14 mouse cellular contexts compared by ENCODE assay signal in genomic region chr8:78719279-78720040, GRCm38 (mm10).
DNase-seq lines count a peak whose midpoint lies in the region; ATAC-seq and TF ChIP-seq lines count a peak whose summit lies in the region.
"Had no signal": no experiment of that assay in that cellular context is flagged by ENCODE, and none has a peak within 500 bp of the region (broad histone marks: within the 10 kb centered on the region; RNA-seq: fewer than 3 reads in every experiment).

No protein-coding gene starts in this region.

- no peak for DNase-seq in heart, adult 9 months (ENCODE audit: low spot score in 2 of 2)
- DNase-seq in liver, embryonic 14.5 days (ENCODE audit: low read depth in 3 of 3, low spot score in 3 of 3), result no peak
- no peak for DNase-seq in liver, embryonic 11.5 days (ENCODE audit: low spot score)
- no peak for DNase-seq in cerebellum, adult 8-10 months
- DNase-seq in frontal cortex, postnatal 25 days (ENCODE audit: low spot score in 2 of 2), result no peak
- DNase-seq: cerebellum, adult 11 months; kidney, adult 18-20 months; retina, postnatal 1 day had no signal

- TF ChIP-seq EP300 in liver, embryonic 14.5 days (IDR thresholded peaks at IDR 0.05; ENCODE audit: low read depth), result no peak

- H3K9me3 ChIP-seq in heart, embryonic 12.5 days (replicated peaks), result peaks cover 6% of the 10 kb centered on the region
- H3K9me3 ChIP-seq in liver, embryonic 14.5 days (ENCODE audit: control insufficient read depth, low read length), result no peaks in the 10 kb centered on the region
- H3K9me3 ChIP-seq in liver, embryonic 11.5 days (ENCODE audit: control insufficient read depth, low read length), result 0 out of 2 replicates have a peak, but pooled peaks cover 5% of the 10 kb centered on the region
- H3K9me3 ChIP-seq in E14TG2a.4 (ENCODE audit: low read length), result 0 out of 2 replicates have a peak, but pooled peaks cover 4% of the 10 kb centered on the region
- H3K9me3 ChIP-seq: embryonic facial prominence, embryonic 12.5 days; forebrain, embryonic 15.5 days had no signal

- H3K4me3 ChIP-seq in heart, embryonic 12.5 days, result no peak overlapping the region
- no peak overlapping the region for H3K4me3 ChIP-seq in liver, embryonic 14.5 days (ENCODE audit: insufficient read depth in 1 of 2, low read depth in 2 of 2, low read length in 2 of 2)
- no peak overlapping the region for H3K4me3 ChIP-seq in liver, embryonic 11.5 days (ENCODE audit: low read depth, low read length)
- no peak overlapping the region; the same call in 1 of the 2 replicates for H3K4me3 ChIP-seq in E14TG2a.4 (replicated peaks; ENCODE audit: low read length)
- H3K4me3 ChIP-seq in embryonic fibroblast, embryonic 13.5 days (ENCODE audit: insufficient read depth, low read length), result no peak overlapping the region
- H3K4me3 ChIP-seq: embryonic facial prominence, embryonic 12.5 days; forebrain, embryonic 15.5 days; myocyte had no signal

- TF ChIP-seq POLR2A in embryonic fibroblast, embryonic 13.5 days (IDR thresholded peaks at IDR 0.05; ENCODE audit: low read depth, low read length), result no peak

- peak overlapping the region; percentile 48; the same call in 1 of the 2 replicates for H3K27ac ChIP-seq in heart, embryonic 12.5 days (ENCODE audit: poor library complexity, severe bottlenecking)
- H3K27ac ChIP-seq in liver, embryonic 14.5 days, result no peak overlapping the region
- no peak overlapping the region for H3K27ac ChIP-seq in liver, embryonic 11.5 days (ENCODE audit: low read depth, low read length)
- no peak overlapping the region for H3K27ac ChIP-seq in embryonic fibroblast, embryonic 13.5 days (ENCODE audit: insufficient read depth, low read length)
- H3K27ac ChIP-seq: embryonic facial prominence, embryonic 12.5 days; forebrain, embryonic 15.5 days had no signal

- no peaks in the 10 kb centered on the region for H3K27me3 ChIP-seq in heart, embryonic 12.5 days (replicated peaks)
- no peaks in the 10 kb centered on the region for H3K27me3 ChIP-seq in liver, embryonic 14.5 days (ENCODE audit: control insufficient read depth, insufficient read depth, low read length)
- H3K27me3 ChIP-seq in liver, embryonic 11.5 days (replicated peaks; ENCODE audit: control insufficient read depth, insufficient read depth, low read length), result no peaks in the 10 kb centered on the region
- H3K27me3 ChIP-seq in E14TG2a.4 (ENCODE audit: insufficient read depth, low read length), result no peaks in the 10 kb centered on the region
- H3K27me3 ChIP-seq: embryonic facial prominence, embryonic 12.5 days; forebrain, embryonic 15.5 days had no signal

- peaks cover 36% of the 10 kb centered on the region for H3K4me1 ChIP-seq in heart, embryonic 12.5 days (replicated peaks)
- H3K4me1 ChIP-seq in liver, embryonic 14.5 days (replicated peaks; ENCODE audit: control insufficient read depth in 2 of 2, insufficient read depth in 2 of 2, low read length in 1 of 2), result peaks cover 0 to 2% of the 10 kb centered on the region in 2 experiments; a peak in 1 of 4 replicates
- no peaks in the 10 kb centered on the region; the same call in 1 of the 2 replicates for H3K4me1 ChIP-seq in liver, embryonic 11.5 days (replicated peaks; ENCODE audit: control insufficient read depth, insufficient read depth, low read length)
- H3K4me1 ChIP-seq in E14TG2a.4 (replicated peaks; ENCODE audit: low read depth, low read length), result peaks cover 47% of the 10 kb centered on the region
- H3K4me1 ChIP-seq in embryonic fibroblast, embryonic 13.5 days (ENCODE audit: control insufficient read depth, insufficient read depth, low read length), result no peaks in the 10 kb centered on the region
- H3K4me1 ChIP-seq: embryonic facial prominence, embryonic 12.5 days had no signal

- no peak for ATAC-seq in heart, embryonic 12.5 days (ENCODE audit: insufficient number of reproducible peaks, low FRiP score)
- ATAC-seq in liver, embryonic 14.5 days (ENCODE audit: insufficient read depth), result no peak
- no peak for ATAC-seq in liver, embryonic 11.5 days (replicated peaks; ENCODE audit: low FRiP score)
- ATAC-seq: forebrain, embryonic 15.5 days had no signal

- 75% methylated on average over 10 of the region's 10 CpGs for WGBS in heart, embryonic 12.5 days
- 75% methylated on average over 10 of the region's 10 CpGs for WGBS in liver, embryonic 14.5 days (ENCODE audit: insufficient replicate concordance)
- 90% methylated on average over 10 of the region's 10 CpGs for WGBS in liver, embryonic 11.5 days

- no peak overlapping the region for H3K4me2 ChIP-seq in heart, embryonic 12.5 days
- no peak overlapping the region for H3K4me2 ChIP-seq in liver, embryonic 14.5 days (ENCODE audit: low read depth)
- H3K4me2 ChIP-seq in liver, embryonic 11.5 days, result no peak overlapping the region
- H3K4me2 ChIP-seq: embryonic facial prominence, embryonic 12.5 days; forebrain, embryonic 15.5 days had no signal

- peak; percentile 60 for TF ChIP-seq CTCF in liver, embryonic 14.5 days (IDR thresholded peaks at IDR 0.05; ENCODE audit: low read depth)
- TF ChIP-seq CTCF in E14TG2a.4 (conservative IDR thresholded peaks at IDR 0.05; ENCODE audit: low read length), result peak; percentile 59
- peak; percentile 14; the same call in 1 of the 2 replicates for TF ChIP-seq CTCF in embryonic fibroblast, embryonic 13.5 days (IDR thresholded peaks at IDR 0.05; ENCODE audit: borderline replicate concordance, insufficient read depth, low read length)

- H3K9ac ChIP-seq in heart, embryonic 12.5 days, result no peak overlapping the region
- no peak overlapping the region for H3K9ac ChIP-seq in liver, embryonic 14.5 days (replicated peaks)
- H3K9ac ChIP-seq in liver, embryonic 11.5 days (ENCODE audit: low read depth, low read length), result no peak overlapping the region
- H3K9ac ChIP-seq: embryonic facial prominence, embryonic 12.5 days; forebrain, embryonic 15.5 days had no signal

- 0 out of 2 replicates have a peak, but pooled peaks cover 8% of the 10 kb centered on the region for H3K36me3 ChIP-seq in heart, embryonic 12.5 days
- H3K36me3 ChIP-seq in liver, embryonic 14.5 days (replicated peaks; ENCODE audit: control insufficient read depth, insufficient read depth, low read depth), result no peaks in the 10 kb centered on the region
- no peaks in the 10 kb centered on the region for H3K36me3 ChIP-seq in liver, embryonic 11.5 days (ENCODE audit: control insufficient read depth, insufficient read depth, low read length)
- peaks cover 25% of the 10 kb centered on the region for H3K36me3 ChIP-seq in E14TG2a.4 (ENCODE audit: insufficient read depth, low read length)
- H3K36me3 ChIP-seq: forebrain, embryonic 15.5 days had no signal
